Mouse (Mus musculus): Measurements from ENCODE around the gene Pcnx4. TPM values are rescaled to one million over a fixed set of nuclear protein-coding genes. Genes with fewer than 3 reads are reported as not detected.

Pcnx4 gene
- 5.2 TPM for polyA plus RNA-seq (2017; shearing (Covaris generic))

GRCm38 (mm10) chr12:72536021-72536597 is at the start of gene Pcnx4:
Gene Pcnx4, plus strand, starts transcription at chr12:72536383.

Other genes with a start within 250 kb of the Pcnx4 start
- gene Rtn1, start 127.3 kb upstream of the Pcnx4 start, polyA plus RNA-seq (2017; shearing (Covaris generic)), result not detected
- 0.40 TPM for gene Lrrc9, start 94.5 kb upstream of the Pcnx4 start, polyA plus RNA-seq (2017; shearing (Covaris generic))
- not detected for gene Gm4756, start 113.3 kb downstream of the Pcnx4 start, polyA plus RNA-seq (2017; shearing (Covaris generic))
- 52.1 TPM for gene Dhrs7, start 128.5 kb downstream of the Pcnx4 start, polyA plus RNA-seq (2017; shearing (Covaris generic))
- 93.8 TPM for gene Ppm1a, start 221.1 kb downstream of the Pcnx4 start, polyA plus RNA-seq (2017; shearing (Covaris generic))